Mouse (Mus musculus): ENCODE results near the gene Chst14.

DNA sequence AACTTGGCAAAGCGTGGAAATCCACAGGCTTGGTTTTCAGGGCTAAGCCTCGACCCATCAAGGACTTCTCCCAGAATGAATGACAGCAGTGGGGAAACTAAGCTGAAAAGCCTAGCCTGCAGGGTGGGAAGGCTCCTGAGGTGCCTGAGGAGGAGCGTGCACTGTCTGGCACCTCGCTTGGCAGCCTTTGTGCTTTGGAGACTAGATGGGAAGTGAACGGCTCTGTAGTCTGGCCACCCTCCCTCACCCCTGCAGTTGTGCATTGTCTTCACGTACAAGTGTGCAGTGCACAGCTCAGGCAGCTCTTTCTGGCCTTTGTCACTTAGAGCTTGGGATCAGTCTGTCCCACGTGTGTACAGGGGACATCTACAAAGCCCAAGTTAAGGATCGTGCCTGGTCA lies 11.6 kb upstream of the Chst14 start:
- no peak for TF ChIP-seq CTCF (IDR thresholded peaks at IDR 0.05; ENCODE audit: low read depth, low read length)
- no peak for TF ChIP-seq POLR2A (IDR thresholded peaks at IDR 0.05; ENCODE audit: insufficient read depth, low read length)
- TF ChIP-seq EP300 (IDR thresholded peaks at IDR 0.05; ENCODE audit: insufficient read depth, low read depth, low read length) = no peak

Measured in ES-Bruce4 (cell line).